Mouse (Mus musculus): Measurements from ENCODE around the gene Yipf7.

The Yipf7 gene

GRCm38 (mm10) chr5:69542489-69542888 is at the start of gene Yipf7:
Yipf7 (minus strand) TSS chr5:69542648.
- DNase-seq (ENCODE audit: low spot score) = no peak

DNA sequence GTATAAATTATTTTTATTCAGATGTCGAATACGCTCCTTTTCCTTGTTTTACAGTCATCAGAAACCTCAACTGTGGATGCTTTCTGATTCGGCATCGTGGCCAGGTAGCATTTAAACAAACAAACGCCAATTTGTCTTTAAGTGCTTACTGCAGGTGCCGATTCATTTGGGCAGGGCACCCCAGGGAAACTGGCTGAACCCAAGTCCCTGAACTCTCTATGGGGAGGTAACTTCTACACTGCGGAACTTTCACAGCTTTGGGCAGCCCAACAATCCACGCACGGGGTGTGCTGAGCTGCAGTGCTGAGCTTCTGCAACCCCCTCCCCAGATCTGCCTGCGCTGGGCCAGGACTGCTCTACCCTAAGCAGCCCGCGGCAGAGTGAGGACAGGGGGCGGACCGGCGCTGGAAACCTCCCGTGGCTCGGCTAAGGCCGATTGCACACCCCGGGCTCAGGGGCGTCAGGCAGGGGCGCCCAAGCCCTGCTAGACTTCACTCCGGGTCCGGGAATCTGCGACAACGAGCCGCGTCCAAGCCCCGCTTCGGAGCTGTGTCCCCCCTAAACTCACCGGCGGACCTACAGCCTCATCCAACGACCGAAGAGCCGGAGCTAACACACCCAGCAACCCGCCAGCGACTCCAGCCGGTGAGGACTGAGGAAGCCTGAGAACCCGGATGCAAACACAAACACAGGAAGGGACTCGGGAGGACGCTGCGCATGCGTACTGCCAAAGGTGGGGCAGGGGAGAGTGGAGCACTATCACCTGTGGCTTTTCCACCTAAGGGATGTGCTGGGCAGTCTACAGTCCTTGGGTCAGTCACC is 49.4 kb upstream of the Yipf7 start, which contains the start of gene Gnpda2:
Gene Gnpda2, minus strand, starts transcription at position 701 of the 822 bp plus-strand sequence.
- DNase-seq (ENCODE audit: low spot score) = peak; percentile 80

GRCm38 (mm10) chr5:69557404-69557935 is 15.0 kb upstream of the Yipf7 start:
- DNase-seq (ENCODE audit: low spot score) = peak; percentile 25

GRCm38 (mm10) chr5:69556628-69557403 is 14.4 kb upstream of the Yipf7 start, which contains the start of gene Guf1:
Guf1 (plus strand) TSS chr5:69556923.
- DNase-seq (ENCODE audit: low spot score) = peak; percentile 85

DNA sequence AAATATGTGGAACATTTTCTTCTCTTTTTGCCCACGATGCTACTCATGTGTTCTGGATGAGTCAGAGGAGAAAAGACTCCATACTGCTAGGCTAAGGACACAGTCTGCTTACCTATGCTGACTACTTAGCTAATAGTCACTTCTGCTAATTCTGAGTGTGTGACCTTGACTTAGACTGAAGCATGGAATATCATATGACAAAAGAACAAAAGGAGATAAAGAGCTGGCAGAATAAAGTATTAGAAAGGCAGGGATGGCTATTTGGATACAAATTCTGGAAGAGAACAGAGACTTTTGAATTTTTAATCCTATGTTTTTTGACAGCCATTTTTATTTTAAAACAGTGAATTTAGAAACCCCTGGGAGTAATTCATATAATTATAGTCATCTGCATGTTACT is 768 bp downstream of the Yipf7 start:
- DNase-seq (ENCODE audit: low spot score) = no peak

DNA sequence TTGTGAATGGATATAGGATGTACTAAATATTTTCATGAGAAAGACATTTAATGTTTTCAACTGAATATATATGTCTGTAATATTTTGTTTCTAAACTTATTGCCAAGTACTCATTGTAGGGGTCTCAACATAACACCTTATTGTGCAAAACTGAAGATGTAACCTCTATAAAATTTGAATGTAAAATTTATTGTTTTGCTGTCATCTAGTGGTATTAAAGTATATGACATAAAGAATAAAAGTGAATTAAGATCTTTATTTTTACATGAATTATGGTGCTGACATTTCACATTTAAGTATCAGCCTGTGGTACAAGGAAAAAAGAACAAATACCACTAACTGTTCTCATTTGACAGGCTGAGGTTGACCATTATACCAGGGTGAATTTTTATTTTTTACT is 18.5 kb downstream of the Yipf7 start:
- DNase-seq (ENCODE audit: low spot score) = no peak

GRCm38 (mm10) chr5:69522064-69522463 is 20.4 kb downstream of the Yipf7 start:
- DNase-seq (ENCODE audit: low spot score) = no peak

GRCm38 (mm10) chr5:69520661-69521278 is 21.7 kb downstream of the Yipf7 start:
- DNase-seq (ENCODE audit: low spot score) = peak; percentile 40

DNA sequence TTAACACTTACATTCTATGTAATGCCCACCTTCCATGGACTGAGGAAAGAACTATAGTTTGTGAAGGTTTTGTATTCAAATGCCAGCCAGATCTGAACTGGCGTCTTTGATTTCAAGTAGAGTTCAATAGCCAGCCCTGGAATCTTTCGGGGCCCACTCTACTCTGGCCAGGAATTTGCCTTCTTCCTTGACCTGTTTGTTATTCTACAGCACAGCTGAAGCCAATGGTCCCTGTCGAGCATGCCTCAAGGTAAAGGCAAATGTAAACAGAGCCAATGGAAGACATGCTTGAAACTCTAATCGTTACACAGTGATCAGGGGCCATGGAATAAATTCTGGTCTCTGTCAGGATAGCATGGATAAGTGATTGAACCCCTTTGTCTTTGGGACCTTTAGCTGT is 30.2 kb downstream of the Yipf7 start:
- no peak for DNase-seq (ENCODE audit: low spot score)

GRCm38 (mm10) chr5:69511631-69512030 is 30.8 kb downstream of the Yipf7 start:
- DNase-seq (ENCODE audit: low spot score) = no peak

DNA sequence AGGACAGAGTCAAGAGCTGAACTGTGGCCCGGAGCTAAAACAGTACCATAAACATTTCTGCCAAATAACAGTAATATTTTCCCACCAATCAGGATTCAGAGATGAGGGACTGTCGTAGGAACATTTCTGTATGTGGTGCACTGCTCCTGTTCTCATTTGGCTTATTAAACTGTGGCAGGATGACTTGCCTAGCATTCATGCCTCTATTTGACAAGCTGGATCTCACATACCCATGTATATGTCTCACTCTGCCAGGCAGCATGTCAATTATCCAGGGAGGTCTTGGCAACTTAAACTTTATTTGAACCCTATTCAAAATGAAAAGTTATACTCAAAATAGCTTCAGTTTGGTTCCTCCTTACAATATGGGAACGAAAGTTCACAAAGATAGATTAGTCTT is 35.4 kb downstream of the Yipf7 start:
- no peak for DNase-seq (ENCODE audit: low spot score)

- DNase-seq (ENCODE audit: low spot score) = no peak
These were observed 53.4 kb downstream of the Yipf7 start for GRCm38 (mm10) chr5:69489046-69489445.

DNA sequence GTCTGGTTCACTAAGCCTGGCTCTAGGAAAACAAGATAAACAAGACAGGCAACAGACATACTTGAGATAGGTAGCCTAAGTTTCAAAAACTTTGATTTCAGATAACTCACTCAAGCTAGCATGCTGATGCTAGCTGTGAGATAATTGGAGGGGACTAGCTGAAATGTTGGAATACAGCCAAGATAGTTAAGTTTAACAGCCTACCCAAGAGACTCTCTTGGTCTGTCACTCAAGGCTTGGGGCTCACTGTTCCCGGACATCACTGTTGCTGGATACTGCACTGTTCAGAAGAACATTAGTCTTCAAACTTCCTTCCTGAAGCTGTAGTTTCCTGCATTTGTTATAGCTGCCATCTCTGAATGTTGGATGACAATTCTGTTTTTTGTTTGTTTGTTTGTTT is 74.9 kb downstream of the Yipf7 start:
- no peak for DNase-seq (ENCODE audit: low spot score)
